Mouse (Mus musculus): ENCODE measurements at regions not wholly inside any gene's neighbourhood (a gene's known extent, or its start where the extent isn't known, plus 50 kb on each side); places are given as distances from the start of the nearest gene placed in this dataset.

GRCm38 (mm10) chr15:56065872-56066534 lies 1411.4 kb downstream of the Slc22a22 start:
- TF ChIP-seq CTCF (IDR thresholded peaks at IDR 0.05; ENCODE audit: low read depth) (peak; percentile 76), EP300 (optimal IDR thresholded peaks at IDR 0.05) (no peak)

All from stomach, postnatal 0 days (tissue).